Mouse (Mus musculus): ENCODE measurements around the gene Tmem158. TPM values are rescaled to one million over a fixed set of nuclear protein-coding genes. Genes with fewer than 3 reads are reported as not detected.

Gene Tmem158
- total RNA-seq, 4 experiments from 2014 or later: 0.60 to 1.5 (median 1.0) TPM

Other genes starting within 250 kb of the Tmem158 start
- gene Tmem42, start 239.4 kb downstream of the Tmem158 start, total RNA-seq (2022): 10 to 100 TPM in 2 of 4 experiments, 1 to 10 TPM in 2; 6.5 to 11.0 (median 9.9) TPM
- not detected for gene Tgm4, start 226.0 kb downstream of the Tmem158 start, total RNA-seq (2022)
- 10 to 100 TPM; 63.9 to 75.0 (median 69.9) TPM for gene Zdhhc3, start 147.6 kb downstream of the Tmem158 start, total RNA-seq (2022)
- gene Exosc7, start 147.5 kb downstream of the Tmem158 start, total RNA-seq (2022): 10 to 100 TPM; 20.5 to 25.8 (median 22.0) TPM
- gene Clec3b, start 109.8 kb downstream of the Tmem158 start, total RNA-seq (2022): 10 to 100 TPM; 24.5 to 33.6 (median 28.6) TPM
- gene Cdcp1, start 44.7 kb downstream of the Tmem158 start, total RNA-seq (2022): not detected
- 1,000 to 10,000 TPM in 1 of 4 experiments, 10 to 100 TPM in 3; 45.5 to 5,411 (median 74.9) TPM for gene Lars2, start 106.2 kb upstream of the Tmem158 start, total RNA-seq (2022)
- gene Limd1, start 217.9 kb upstream of the Tmem158 start, total RNA-seq (2022): 10 to 100 TPM; 34.3 to 48.3 (median 40.6) TPM